ENCODE assay signal across 11 mouse cellular contexts in genomic region chr3:147197215-147197614, GRCm38 (mm10).
DNase-seq lines count a peak whose midpoint lies in the region; ATAC-seq and TF ChIP-seq lines count a peak whose summit lies in the region.
"Had no signal": no experiment of that assay in that cellular context is flagged by ENCODE, and none has a peak within 500 bp of the region (broad histone marks: within the 10 kb centered on the region; RNA-seq: fewer than 3 reads in every experiment).

No protein-coding gene starts in this region.

- peak; percentile 60 for TF ChIP-seq CTCF in lung, adult 2 months (IDR thresholded peaks at IDR 0.05; ENCODE audit: insufficient read depth, low read length)

- no peak for ATAC-seq in forebrain, embryonic 14.5 days
- ATAC-seq in forebrain, embryonic 16.5 days, result no peak
- ATAC-seq in megakaryocyte-erythroid progenitor cell, adult 5-6 weeks (replicated peaks; ENCODE audit: low FRiP score, low TSS enrichment, poor library complexity, severe bottlenecking), result peak; percentile 44; the same call in 1 of the 2 replicates
- ATAC-seq in inflammation-experienced regulatory T-cells, adult 6 months, result no peak

- H3K27ac ChIP-seq in forebrain, embryonic 14.5 days (ENCODE audit: low read depth, low read length), result no peak overlapping the region
- no peak overlapping the region for H3K27ac ChIP-seq in forebrain, embryonic 16.5 days (ENCODE audit: low read length)
- H3K27ac ChIP-seq: midbrain, embryonic 12.5 days; stomach, embryonic 15.5 days had no signal

- no peak overlapping the region for H3K9ac ChIP-seq in forebrain, embryonic 14.5 days (ENCODE audit: low read length)
- H3K9ac ChIP-seq in forebrain, embryonic 16.5 days (replicated peaks; ENCODE audit: low read depth, low read length), result no peak overlapping the region
- H3K9ac ChIP-seq: midbrain, embryonic 12.5 days; stomach, embryonic 15.5 days had no signal

- no peak for TF ChIP-seq POLR2A in lung, adult 2 months (IDR thresholded peaks at IDR 0.05; ENCODE audit: borderline replicate concordance, extremely low read depth, low read depth, low read length)

- 51% methylated on average over 2 of the region's 2 CpGs for WGBS in forebrain, embryonic 14.5 days
- WGBS in forebrain, embryonic 16.5 days, result 60% methylated on average over 2 of the region's 2 CpGs
- WGBS in lung, adult 2 months, result 54% methylated on average over 2 of the region's 2 CpGs

- H3K27me3 ChIP-seq in forebrain, embryonic 14.5 days (replicated peaks; ENCODE audit: control insufficient read depth, insufficient read depth, low read length), result no peaks in the 10 kb centered on the region
- H3K27me3 ChIP-seq in forebrain, embryonic 16.5 days (replicated peaks; ENCODE audit: control insufficient read depth, insufficient read depth, low read length), result no peaks in the 10 kb centered on the region
- H3K27me3 ChIP-seq: stomach, embryonic 15.5 days had no signal

- H3K36me3 ChIP-seq in forebrain, embryonic 14.5 days (ENCODE audit: control insufficient read depth, insufficient read depth, low read length), result no peaks in the 10 kb centered on the region
- H3K36me3 ChIP-seq in forebrain, embryonic 16.5 days (ENCODE audit: control insufficient read depth, insufficient read depth), result no peaks in the 10 kb centered on the region
- H3K36me3 ChIP-seq: midbrain, embryonic 12.5 days; stomach, embryonic 15.5 days had no signal

- H3K4me2 ChIP-seq in forebrain, embryonic 14.5 days (ENCODE audit: low read length), result no peak overlapping the region
- H3K4me2 ChIP-seq in forebrain, embryonic 16.5 days (ENCODE audit: low read length), result no peak overlapping the region
- H3K4me2 ChIP-seq: midbrain, embryonic 12.5 days; stomach, embryonic 15.5 days had no signal

- H3K4me3 ChIP-seq in forebrain, embryonic 14.5 days (ENCODE audit: low read depth, low read length), result no peak overlapping the region
- H3K4me3 ChIP-seq in forebrain, embryonic 16.5 days (replicated peaks; ENCODE audit: low read length), result no peak overlapping the region
- H3K4me3 ChIP-seq in lung, adult 2 months (replicated peaks; ENCODE audit: extremely low read depth, low read depth, low read length), result no peak overlapping the region
- H3K4me3 ChIP-seq: midbrain, embryonic 12.5 days; stomach, embryonic 15.5 days had no signal

- no peaks in the 10 kb centered on the region for H3K4me1 ChIP-seq in forebrain, embryonic 14.5 days (ENCODE audit: control insufficient read depth, insufficient read depth, low read length)
- H3K4me1 ChIP-seq in forebrain, embryonic 16.5 days (replicated peaks; ENCODE audit: control insufficient read depth, insufficient read depth, low read length), result no peaks in the 10 kb centered on the region; the same call in 1 of the 2 replicates
- H3K4me1 ChIP-seq in lung, adult 2 months (ENCODE audit: control insufficient read depth, insufficient read depth, low read length), result no peaks in the 10 kb centered on the region
- H3K4me1 ChIP-seq: midbrain, embryonic 12.5 days; stomach, embryonic 15.5 days had no signal

- H3K9me3 ChIP-seq in forebrain, embryonic 14.5 days (replicated peaks; ENCODE audit: control insufficient read depth, low read length), result no peaks in the 10 kb centered on the region
- no peaks in the 10 kb centered on the region for H3K9me3 ChIP-seq in forebrain, embryonic 16.5 days (ENCODE audit: control insufficient read depth, low read length)
- H3K9me3 ChIP-seq: midbrain, embryonic 12.5 days; stomach, embryonic 15.5 days had no signal

- peak; percentile 25 for DNase-seq in forebrain, embryonic 14.5 days (ENCODE audit: low spot score)
- DNase-seq in lung, adult 2 months, result no peak
- DNase-seq in lung, postnatal 14 days, result no peak
- peak; percentile 6 for DNase-seq in adrenal gland, adult 8-10 months
- no peak for DNase-seq in layer of hippocampus, adult 11-12 months (ENCODE audit: low spot score)
- DNase-seq: heart, adult 11 months had no signal

Comparison
In these comparisons a context has a peak if more than half of its experiments do, and no peak if none do; other contexts are left out.
1. DNase-seq: peak in forebrain, embryonic 14.5 days (single experiment) and adrenal gland, adult 8-10 months (single experiment); none in lung, adult 2 months (single experiment), lung, postnatal 14 days (single experiment) and layer of hippocampus, adult 11-12 months (single experiment).